In the genomic region with DNA sequence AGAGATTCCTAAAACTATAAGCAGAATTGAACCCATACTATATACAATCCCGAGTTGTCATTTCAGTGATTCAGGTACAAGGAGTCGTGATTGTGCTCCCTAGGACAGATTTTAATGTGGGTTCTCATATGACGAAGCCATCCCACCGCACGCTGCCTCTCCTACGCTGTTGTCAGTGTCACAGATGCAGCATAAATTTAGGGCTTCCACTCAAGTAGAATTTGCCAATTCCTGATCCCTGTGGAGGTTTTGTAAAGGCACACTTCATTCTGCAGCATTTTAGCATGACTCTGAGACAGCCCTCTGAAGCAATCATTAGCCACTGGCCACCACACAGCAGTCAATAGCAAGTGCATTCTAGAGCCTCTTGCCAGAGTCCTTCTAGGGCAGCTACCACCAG, we compare ENCODE assay signal across 28 mouse cellular contexts.
DNase-seq lines count a peak whose midpoint lies in the region; ATAC-seq and TF ChIP-seq lines count a peak whose summit lies in the region.
"Had no signal": no experiment of that assay in that cellular context is flagged by ENCODE, and none has a peak within 500 bp of the region (broad histone marks: within the 10 kb centered on the region; RNA-seq: fewer than 3 reads in every experiment).

No protein-coding gene starts in this region.

- no peak overlapping the region for H3K9ac ChIP-seq in CH12.LX (ENCODE audit: insufficient read depth, low read depth)
- H3K9ac ChIP-seq in hindbrain, postnatal 0 days (replicated peaks; ENCODE audit: low read length), result no peak overlapping the region
- H3K9ac ChIP-seq: forebrain, embryonic 15.5 days; heart, embryonic 13.5 days; hindbrain, embryonic 14.5 days; liver, embryonic 15.5 days; lung, embryonic 14.5 days had no signal

- dilution Hi-C loops in CH12.LX (cut with MboI; ENCODE audit: extremely low pct_ligation_motif_present, extremely low pct_unique_long_range_greater_than_20kb, low sequenced_read_pairs), result no loop called here

- TF ChIP-seq CTCF in CH12.LX (conservative IDR thresholded peaks at IDR 0.05 in 1 of 2, IDR thresholded peaks at IDR 0.05 in 1 of 2; ENCODE audit: low read depth in 2 of 2, low read length in 2 of 2), result no peak
- TF ChIP-seq CTCF in hindbrain, postnatal 0 days (IDR thresholded peaks at IDR 0.05; ENCODE audit: low read depth), result no peak

- DNase-seq in frontal cortex, postnatal 36 days (ENCODE audit: low spot score in 2 of 2), result peak; percentile 3 to 24
- DNase-seq in frontal cortex, postnatal 10 days (ENCODE audit: low spot score in 2 of 2), result no peak
- DNase-seq in CH12.LX (ENCODE audit: extremely low read depth), result no peak
- DNase-seq in layer of hippocampus, adult 18-20 months (ENCODE audit: low spot score in 2 of 2), result peak; percentile 31 to 71
- DNase-seq in layer of hippocampus, postnatal 14 days (ENCODE audit: low spot score in 2 of 2), result peak; percentile 7 to 53
- DNase-seq in urinary bladder, postnatal 10 days (ENCODE audit: low spot score), result no peak
- no peak for DNase-seq in adrenal gland, postnatal 4 days (ENCODE audit: low spot score in 2 of 2)
- no peak for DNase-seq in hindbrain, postnatal 0 days (ENCODE audit: low spot score)
- DNase-seq: adrenal gland, adult 2 months; cerebellum, adult 11 months; cerebellum, adult 9-10 months; cerebellum, postnatal 36 days; gastrocnemius, postnatal 36 days; heart, adult 18-20 months; heart, postnatal 10 days; kidney, adult 2 months; kidney, postnatal 36 days; lung, embryonic 14.5 days; lung, postnatal 14 days; midbrain, embryonic 14.5 days; retina, postnatal 1 day; spleen, adult 18-20 months; thymus, adult 18-20 months; thymus, postnatal 25 days had no signal

- in situ Hi-C loops in CH12.LX (cut with MboI; ENCODE audit: low pct_ligation_motif_present, low pct_unique_long_range_greater_than_20kb, low sequenced_read_pairs), result no loop called here

- ATAC-seq in hindbrain, postnatal 0 days, result no peak
- ATAC-seq: forebrain, embryonic 15.5 days had no signal

- TF ChIP-seq POLR2A in CH12.LX (IDR thresholded peaks at IDR 0.05; ENCODE audit: low read depth, low read length), result no peak

- TF ChIP-seq EP300 in CH12.LX (IDR thresholded peaks at IDR 0.05; ENCODE audit: low read length), result no peak

- peaks cover 1% of the 10 kb centered on the region for H3K27me3 ChIP-seq in CH12.LX (replicated peaks)
- H3K27me3 ChIP-seq in hindbrain, postnatal 0 days (ENCODE audit: insufficient read depth, low read length), result no peaks in the 10 kb centered on the region
- H3K27me3 ChIP-seq: forebrain, embryonic 15.5 days; heart, embryonic 13.5 days; liver, embryonic 15.5 days had no signal

- peaks cover 0 to 4% of the 10 kb centered on the region in 2 experiments; a peak in 1 of 4 replicates for H3K4me1 ChIP-seq in CH12.LX (ENCODE audit: control insufficient read depth in 1 of 2, insufficient read depth in 2 of 2)
- no peaks in the 10 kb centered on the region for H3K4me1 ChIP-seq in hindbrain, postnatal 0 days (ENCODE audit: insufficient read depth, low read length)
- H3K4me1 ChIP-seq: forebrain, embryonic 15.5 days; liver, embryonic 15.5 days had no signal

- H3K36me3 ChIP-seq in CH12.LX (replicated peaks in 1 of 2; ENCODE audit: control insufficient read depth in 1 of 2, insufficient read depth in 1 of 2, low read length in 1 of 2), result no peaks in the 10 kb centered on the region
- H3K36me3 ChIP-seq in hindbrain, postnatal 0 days (ENCODE audit: insufficient read depth, low read length), result no peaks in the 10 kb centered on the region
- H3K36me3 ChIP-seq: forebrain, embryonic 15.5 days; liver, embryonic 15.5 days had no signal

- no peak overlapping the region for H3K4me3 ChIP-seq in CH12.LX (replicated peaks in 1 of 3; ENCODE audit: low read depth in 2 of 3, low read length in 2 of 3, poor library complexity in 1 of 3)
- no peak overlapping the region for H3K4me3 ChIP-seq in hindbrain, postnatal 0 days (ENCODE audit: low read length)
- H3K4me3 ChIP-seq: forebrain, embryonic 15.5 days; heart, embryonic 13.5 days; liver, embryonic 15.5 days had no signal

- no peak for TF ChIP-seq RAD21 in CH12.LX (IDR thresholded peaks at IDR 0.05; ENCODE audit: low read depth, low read length)

- no peaks in the 10 kb centered on the region for H3K9me3 ChIP-seq in CH12.LX (replicated peaks; ENCODE audit: low read length)
- no peaks in the 10 kb centered on the region for H3K9me3 ChIP-seq in hindbrain, postnatal 0 days (ENCODE audit: low read length)
- H3K9me3 ChIP-seq: forebrain, embryonic 15.5 days; heart, embryonic 13.5 days; liver, embryonic 15.5 days had no signal

- H3K27ac ChIP-seq in CH12.LX (ENCODE audit: insufficient read depth, low read depth), result no peak overlapping the region
- no peak overlapping the region for H3K27ac ChIP-seq in hindbrain, postnatal 0 days
- H3K27ac ChIP-seq: forebrain, embryonic 15.5 days; heart, embryonic 13.5 days; hindbrain, embryonic 14.5 days; liver, embryonic 15.5 days had no signal

- H3K79me2 ChIP-seq in CH12.LX (replicated peaks; ENCODE audit: control insufficient read depth, extremely low read depth, insufficient read depth, poor library complexity, severe bottlenecking), result no peaks in the 10 kb centered on the region

- WGBS in hindbrain, postnatal 0 days, result 96% methylated on average over 6 of the region's 6 CpGs

- peak overlapping the region; percentile 42; the same call in 1 of the 2 replicates for H3K4me2 ChIP-seq in CH12.LX (ENCODE audit: insufficient read depth, low read depth, poor library complexity, severe bottlenecking)
- no peak overlapping the region for H3K4me2 ChIP-seq in hindbrain, postnatal 0 days (ENCODE audit: low read depth, low read length)
- H3K4me2 ChIP-seq: forebrain, embryonic 15.5 days; heart, embryonic 13.5 days; hindbrain, embryonic 14.5 days; liver, embryonic 15.5 days; lung, embryonic 14.5 days had no signal

TF ChIP-seq in CH12.LX, 34 proteins besides CTCF, POLR2A, EP300 and RAD21:
- TF ChIP-seq TCF12 (IDR thresholded peaks at IDR 0.05; ENCODE audit: low read depth, low read length) (no peak), USF2 (conservative IDR thresholded peaks at IDR 0.05; ENCODE audit: low read depth, low read length) (no peak), POLR2AphosphoS2 (IDR thresholded peaks at IDR 0.05; ENCODE audit: low read depth, low read length) (no peak), ZC3H11A (IDR thresholded peaks at IDR 0.05; ENCODE audit: low read depth, low read length) (no peak), MAX (IDR thresholded peaks at IDR 0.05; ENCODE audit: low read length) (no peak), CHD2 (IDR thresholded peaks at IDR 0.05; ENCODE audit: low read length) (no peak), KAT2A (IDR thresholded peaks at IDR 0.05; ENCODE audit: insufficient replicate concordance, low read length) (no peak), E2F4 (IDR thresholded peaks at IDR 0.05; ENCODE audit: insufficient replicate concordance, low read depth, low read length) (no peak), CHD1 (IDR thresholded peaks at IDR 0.05; ENCODE audit: low read depth, low read length) (no peak), RCOR1 (conservative IDR thresholded peaks at IDR 0.05; ENCODE audit: low read depth, low read length) (no peak), JUN (IDR thresholded peaks at IDR 0.05; ENCODE audit: insufficient read depth, low read depth, low read length) (no peak), TBP (conservative IDR thresholded peaks at IDR 0.05; ENCODE audit: low read depth, low read length) (no peak), PAX5 (IDR thresholded peaks at IDR 0.05; ENCODE audit: low read length) (no peak)

Comparison
In these comparisons a context has a peak if more than half of its experiments do, and no peak if none do; other contexts are left out.
1. DNase-seq: peak in frontal cortex, postnatal 36 days (2 of 2), layer of hippocampus, adult 18-20 months (2 of 2) and layer of hippocampus, postnatal 14 days (2 of 2); none in frontal cortex, postnatal 10 days (0 of 2), CH12.LX (single experiment), urinary bladder, postnatal 10 days (single experiment), adrenal gland, postnatal 4 days (0 of 2) and hindbrain, postnatal 0 days (single experiment).